Mouse (Mus musculus) mouse trophoblast stem cell (cell line): ENCODE results near the gene Tlr2.

Experiments used
- in situ Hi-C, 2 experiments: fragments of 300-500 bp; cut with MseI, MboI; formaldehyde crosslinking; loops; 2 replicates in 1 of 2; 3 replicates in 1 of 2; pipeline ENCODE4 v1.15.1; 2025

Tlr2 gene

GRCm38 (mm10) chr3:83828145-83828611 is 13.4 kb downstream of the Tlr2 start:
- in situ Hi-C loops: no loop called here

GRCm38 (mm10) chr3:83827684-83828083 is 13.9 kb downstream of the Tlr2 start:
- in situ Hi-C loops: no loop called here

GRCm38 (mm10) chr3:83823774-83824173 is 17.8 kb downstream of the Tlr2 start:
- in situ Hi-C loops: no loop called here

GRCm38 (mm10) chr3:83816372-83816925 is 25.1 kb downstream of the Tlr2 start:
- in situ Hi-C loops: no loop called here

GRCm38 (mm10) chr3:83812863-83813262 is 28.7 kb downstream of the Tlr2 start:
- in situ Hi-C loops: no loop called here

- in situ Hi-C loops: no loop called here
Observed at GRCm38 (mm10) chr3:83811987-83812386, 29.6 kb downstream of the Tlr2 start.

GRCm38 (mm10) chr3:83808483-83808882 is 33.1 kb downstream of the Tlr2 start:
- in situ Hi-C loops: no loop called here

GRCm38 (mm10) chr3:83801649-83802155 is 39.9 kb downstream of the Tlr2 start:
- in situ Hi-C loops: no loop called here

- in situ Hi-C loops: loop anchor here in 1 of 2 experiments (10.0 kb wide), 1 partner anchor 95 kb away; no protein-coding TSS in a partner anchor
Observed at GRCm38 (mm10) chr3:83799486-83799885, 42.1 kb downstream of the Tlr2 start.

GRCm38 (mm10) chr3:83797828-83798227 is 43.7 kb downstream of the Tlr2 start:
- in situ Hi-C loops: loop anchor here in 1 of 2 experiments (10.0 kb wide), 1 partner anchor 97 kb away; no protein-coding TSS in a partner anchor

- in situ Hi-C loops: loop anchor here in 1 of 2 experiments (10.0 kb wide), 1 partner anchor 98 kb away; no protein-coding TSS in a partner anchor
Observed at GRCm38 (mm10) chr3:83797098-83797497, 44.5 kb downstream of the Tlr2 start.

GRCm38 (mm10) chr3:83791444-83791843 is 50.1 kb downstream of the Tlr2 start:
- in situ Hi-C loops: loop anchor here in 1 of 2 experiments (10.0 kb wide), 1 partner anchor 103 kb away; no protein-coding TSS in a partner anchor

- in situ Hi-C loops: loop anchor here in 1 of 2 experiments (10.0 kb wide), 1 partner anchor 105 kb away; no protein-coding TSS in a partner anchor
Observed at GRCm38 (mm10) chr3:83789651-83790451, 51.7 kb downstream of the Tlr2 start.

GRCm38 (mm10) chr3:83787776-83788305 is 53.7 kb downstream of the Tlr2 start:
- in situ Hi-C loops: no loop called here

- in situ Hi-C loops: no loop called here
Observed at GRCm38 (mm10) chr3:83787086-83787485, 54.5 kb downstream of the Tlr2 start.
